Mouse (Mus musculus) liver, adult 10 weeks (tissue): ENCODE data around the gene Slc38a10. TPM values are rescaled to one million over a fixed set of nuclear protein-coding genes. Genes with fewer than 3 reads are reported as not detected.

Source experiments
- polyA plus RNA-seq: library from polyadenylated mRNA; stranded (reverse); fragments of 350-450 nt; fragmentation: Illumina TruSeq; extraction: RNeasy Lipid Tissue Mini Kit (QIAGEN cat#74804); gene quantifications from one replicate; pipeline ENCODE4 v1.2.3, GENCODE M21; 2014; ENCODE audit warnings: low read depth, low replicate concordance

Slc38a10 gene
- 2.5 TPM for polyA plus RNA-seq

GRCm38 (mm10) chr11:120151113-120151494 is at the start of gene Slc38a10:
Slc38a10 (minus strand) TSS chr11:120151346.

GRCm38 (mm10) chr11:120098588-120099511 is 52.3 kb downstream of the Slc38a10 start, which contains the start of the genes Tepsin and Ndufaf8:
Tepsin (minus strand) TSS chr11:120098731.
Ndufaf8 (plus strand) TSS chr11:120098928.

GRCm38 (mm10) chr11:120086702-120087152 is 64.4 kb downstream of the Slc38a10 start, which contains the start of gene Cep131:
Cep131 (minus strand) TSS chr11:120086827.

Other genes starting within 250 kb of the Slc38a10 start
- 2.3 TPM for gene Chmp6, start 237.9 kb downstream of the Slc38a10 start, polyA plus RNA-seq
- gene Baiap2, start 208.6 kb downstream of the Slc38a10 start, polyA plus RNA-seq = 3.5 TPM
- gene Aatk, start 104.2 kb downstream of the Slc38a10 start, polyA plus RNA-seq = 0.19 TPM
- not detected for gene Cep131, start 64.5 kb downstream of the Slc38a10 start, polyA plus RNA-seq
- gene Tepsin, start 52.6 kb downstream of the Slc38a10 start, polyA plus RNA-seq = 0.69 TPM
- 3.0 TPM for gene Ndufaf8, start 52.4 kb downstream of the Slc38a10 start, polyA plus RNA-seq
- 0.66 TPM for gene Bahcc1, start 81.6 kb upstream of the Slc38a10 start, polyA plus RNA-seq
- gene Actg1, start 197.2 kb upstream of the Slc38a10 start, polyA plus RNA-seq = 121 TPM
- gene Fscn2, start 210.2 kb upstream of the Slc38a10 start, polyA plus RNA-seq = not detected
- not detected for gene Faap100, start 227.4 kb upstream of the Slc38a10 start, polyA plus RNA-seq